Mouse (Mus musculus): ENCODE measurements at regions not wholly inside any gene's neighbourhood (a gene's known extent, or its start where the extent isn't known, plus 50 kb on each side); places are given as distances from the start of the nearest gene placed in this dataset.

- DNase-seq (ENCODE audit: extremely low read depth, insufficient read length, low spot score) = no peak
These were observed 1441.1 kb upstream of the Gm6569 start for GRCm38 (mm10) chr15:72393226-72393625.

GRCm38 (mm10) chr15:72411956-72412355 is 1422.4 kb upstream of the Gm6569 start:
- DNase-seq (ENCODE audit: extremely low read depth, insufficient read length, low spot score) = no peak
